Mouse (Mus musculus): Measurements from ENCODE around the gene Eprs.

GRCm38 (mm10) chr1:185420776-185421175, 57.9 kb downstream of the Eprs start:
- no peak for TF ChIP-seq CTCF (IDR thresholded peaks at IDR 0.05; ENCODE audit: borderline replicate concordance, insufficient read depth, low read depth, low read length)
- TF ChIP-seq POLR2A (IDR thresholded peaks at IDR 0.05; ENCODE audit: borderline replicate concordance, insufficient read depth, low read length) = no peak

All from cerebellum, adult 2 months (tissue).